Mouse (Mus musculus): ENCODE measurements around the gene Lrrc23. TPM values are rescaled to one million over a fixed set of nuclear protein-coding genes. Genes with fewer than 3 reads are reported as not detected.

Gene Lrrc23
- polyA plus RNA-seq, 1 experiment from 2014 or later: 4.1 TPM

GRCm38 (mm10) chr6:124787722-124788121 lies 8.2 kb upstream of the Lrrc23 start:
- no peaks in the 10 kb centered on the region for H3K36me3 ChIP-seq (ENCODE audit: control insufficient read depth, insufficient read depth, low read length)
- H3K9ac ChIP-seq (ENCODE audit: low read depth, low read length): no peak overlapping the region
- H3K27ac ChIP-seq (ENCODE audit: low read depth, low read length): no peak overlapping the region
- H3K4me1 ChIP-seq (replicated peaks; ENCODE audit: control insufficient read depth, insufficient read depth, low read length): no peaks in the 10 kb centered on the region; the same call in 1 of the 2 replicates
- ATAC-seq (ENCODE audit: low FRiP score): no peak
- DNase-seq (ENCODE audit: low spot score): no peak
- H3K4me2 ChIP-seq (replicated peaks; ENCODE audit: low read depth, low read length): no peak overlapping the region
- no peaks in the 10 kb centered on the region for H3K27me3 ChIP-seq (ENCODE audit: control insufficient read depth, insufficient read depth, low read length)
- H3K9me3 ChIP-seq (ENCODE audit: control insufficient read depth, low read length): no peaks in the 10 kb centered on the region
- H3K4me3 ChIP-seq (ENCODE audit: low read depth, low read length): no peak overlapping the region
- WGBS: 78% methylated on average over 10 of the region's 10 CpGs

- Histone ChIP-seq H3K36me3 (ENCODE audit: control insufficient read depth, insufficient read depth, low read length) (no peaks in the 10 kb centered on the region), H3K4me3 (ENCODE audit: low read depth, low read length) (no peak overlapping the region), H3K4me1 (replicated peaks; ENCODE audit: control insufficient read depth, insufficient read depth, low read length) (no peaks in the 10 kb centered on the region; the same call in 1 of the 2 replicates), H3K27me3 (ENCODE audit: control insufficient read depth, insufficient read depth, low read length) (no peaks in the 10 kb centered on the region), H3K9me3 (ENCODE audit: control insufficient read depth, low read length) (no peaks in the 10 kb centered on the region), H3K4me2 (replicated peaks; ENCODE audit: low read depth, low read length) (no peak overlapping the region), H3K9ac (ENCODE audit: low read depth, low read length) (no peak overlapping the region), H3K27ac (ENCODE audit: low read depth, low read length) (no peak overlapping the region)
- 63% methylated on average over 8 of the region's 8 CpGs for WGBS
- no peak for ATAC-seq (ENCODE audit: low FRiP score)
- no peak for DNase-seq (ENCODE audit: low spot score)
Observed at GRCm38 (mm10) chr6:124786756-124787420, 7.4 kb upstream of the Lrrc23 start.

GRCm38 (mm10) chr6:124782436-124782835 lies 2.9 kb upstream of the Lrrc23 start:
- no peaks in the 10 kb centered on the region for H3K36me3 ChIP-seq (ENCODE audit: control insufficient read depth, insufficient read depth, low read length)
- H3K4me2 ChIP-seq (replicated peaks; ENCODE audit: low read depth, low read length): no peak overlapping the region
- H3K9me3 ChIP-seq (ENCODE audit: control insufficient read depth, low read length): no peaks in the 10 kb centered on the region
- H3K9ac ChIP-seq (ENCODE audit: low read depth, low read length): no peak overlapping the region
- H3K27me3 ChIP-seq (ENCODE audit: control insufficient read depth, insufficient read depth, low read length): no peaks in the 10 kb centered on the region; the same call in 1 of the 2 replicates
- no peak overlapping the region; the same call in 1 of the 2 replicates for H3K4me3 ChIP-seq (ENCODE audit: low read depth, low read length)
- H3K4me1 ChIP-seq (replicated peaks; ENCODE audit: control insufficient read depth, insufficient read depth, low read length): no peaks in the 10 kb centered on the region; the same call in 1 of the 2 replicates
- peak; percentile 33 for DNase-seq (ENCODE audit: low spot score)
- no peak for ATAC-seq (ENCODE audit: low FRiP score)
- 21% methylated on average over 6 of the region's 6 CpGs for WGBS
- H3K27ac ChIP-seq (ENCODE audit: low read depth, low read length): no peak overlapping the region

GRCm38 (mm10) chr6:124780917-124781316 lies 1.4 kb upstream of the Lrrc23 start:
- ATAC-seq (ENCODE audit: low FRiP score): no peak
- Histone ChIP-seq H3K9ac (ENCODE audit: low read depth, low read length) (no peak overlapping the region), H3K9me3 (ENCODE audit: control insufficient read depth, low read length) (no peaks in the 10 kb centered on the region), H3K4me3 (ENCODE audit: low read depth, low read length) (no peak overlapping the region), H3K36me3 (ENCODE audit: control insufficient read depth, insufficient read depth, low read length) (no peaks in the 10 kb centered on the region), H3K4me2 (replicated peaks; ENCODE audit: low read depth, low read length) (no peak overlapping the region), H3K4me1 (replicated peaks; ENCODE audit: control insufficient read depth, insufficient read depth, low read length) (no peaks in the 10 kb centered on the region; the same call in 1 of the 2 replicates), H3K27me3 (ENCODE audit: control insufficient read depth, insufficient read depth, low read length) (no peaks in the 10 kb centered on the region; the same call in 1 of the 2 replicates), H3K27ac (ENCODE audit: low read depth, low read length) (no peak overlapping the region)
- WGBS: 92% methylated on average over 7 of the region's 7 CpGs
- no peak for DNase-seq (ENCODE audit: low spot score)

GRCm38 (mm10) chr6:124779984-124780416 lies 473 bp upstream of the Lrrc23 start:
- Histone ChIP-seq H3K27me3 (ENCODE audit: control insufficient read depth, insufficient read depth, low read length) (no peaks in the 10 kb centered on the region; the same call in 1 of the 2 replicates), H3K4me2 (replicated peaks; ENCODE audit: low read depth, low read length) (peak overlapping the region; percentile 49), H3K27ac (ENCODE audit: low read depth, low read length) (no peak overlapping the region), H3K9ac (ENCODE audit: low read depth, low read length) (no peak overlapping the region), H3K36me3 (ENCODE audit: control insufficient read depth, insufficient read depth, low read length) (no peaks in the 10 kb centered on the region), H3K9me3 (ENCODE audit: control insufficient read depth, low read length) (no peaks in the 10 kb centered on the region), H3K4me3 (ENCODE audit: low read depth, low read length) (peak overlapping the region; percentile 23), H3K4me1 (replicated peaks; ENCODE audit: control insufficient read depth, insufficient read depth, low read length) (no peaks in the 10 kb centered on the region; the same call in 1 of the 2 replicates)
- WGBS: 3% methylated on average over 10 of the region's 10 CpGs
- peak; percentile 36; the same call in 1 of the 2 replicates for ATAC-seq (ENCODE audit: low FRiP score)
- DNase-seq (ENCODE audit: low spot score): no peak

GRCm38 (mm10) chr6:124770511-124770910 lies 9.0 kb downstream of the Lrrc23 start:
- Histone ChIP-seq H3K27me3 (ENCODE audit: control insufficient read depth, insufficient read depth, low read length) (peaks cover 2% of the 10 kb centered on the region; the same call in 1 of the 2 replicates), H3K9ac (ENCODE audit: low read depth, low read length) (no peak overlapping the region), H3K4me1 (replicated peaks; ENCODE audit: control insufficient read depth, insufficient read depth, low read length) (no peaks in the 10 kb centered on the region; the same call in 1 of the 2 replicates), H3K4me2 (replicated peaks; ENCODE audit: low read depth, low read length) (no peak overlapping the region), H3K4me3 (ENCODE audit: low read depth, low read length) (no peak overlapping the region), H3K36me3 (ENCODE audit: control insufficient read depth, insufficient read depth, low read length) (no peaks in the 10 kb centered on the region), H3K27ac (ENCODE audit: low read depth, low read length) (no peak overlapping the region), H3K9me3 (ENCODE audit: control insufficient read depth, low read length) (no peaks in the 10 kb centered on the region)
- no peak for DNase-seq (ENCODE audit: low spot score)
- 82% methylated on average over 15 of the region's 15 CpGs for WGBS
- ATAC-seq (ENCODE audit: low FRiP score): no peak

- Histone ChIP-seq H3K36me3 (ENCODE audit: control insufficient read depth, insufficient read depth, low read length) (no peaks in the 10 kb centered on the region), H3K4me1 (replicated peaks; ENCODE audit: control insufficient read depth, insufficient read depth, low read length) (no peaks in the 10 kb centered on the region; the same call in 1 of the 2 replicates), H3K4me3 (ENCODE audit: low read depth, low read length) (no peak overlapping the region; the same call in 1 of the 2 replicates), H3K4me2 (replicated peaks; ENCODE audit: low read depth, low read length) (peak overlapping the region; percentile 51), H3K9ac (ENCODE audit: low read depth, low read length) (no peak overlapping the region), H3K27ac (ENCODE audit: low read depth, low read length) (no peak overlapping the region), H3K9me3 (ENCODE audit: control insufficient read depth, low read length) (no peaks in the 10 kb centered on the region), H3K27me3 (ENCODE audit: control insufficient read depth, insufficient read depth, low read length) (peaks cover 2% of the 10 kb centered on the region; the same call in 1 of the 2 replicates)
- no peak for DNase-seq (ENCODE audit: low spot score)
- WGBS: 66% methylated on average over 7 of the region's 7 CpGs
- no peak for ATAC-seq (ENCODE audit: low FRiP score)
Observed at GRCm38 (mm10) chr6:124770013-124770412, 9.5 kb downstream of the Lrrc23 start.

- H3K27me3 ChIP-seq (ENCODE audit: control insufficient read depth, insufficient read depth, low read length): peaks cover 2% of the 10 kb centered on the region; the same call in 1 of the 2 replicates
- peak within 1 kb of the TSS; percentile 35 for H3K4me3 ChIP-seq (ENCODE audit: low read depth, low read length)
- H3K9ac ChIP-seq (ENCODE audit: low read depth, low read length): peak within 1 kb of the TSS; percentile 46
- peak within 1 kb of the TSS; percentile 51 for H3K4me2 ChIP-seq (replicated peaks; ENCODE audit: low read depth, low read length)
- ATAC-seq (ENCODE audit: low FRiP score): peak; percentile 81
- peak; percentile 68 for DNase-seq (ENCODE audit: low spot score)
- H3K27ac ChIP-seq (ENCODE audit: low read depth, low read length): no peak within 1 kb of the TSS
- H3K4me1 ChIP-seq (replicated peaks; ENCODE audit: control insufficient read depth, insufficient read depth, low read length): no peaks in the 10 kb centered on the region; the same call in 1 of the 2 replicates
- H3K9me3 ChIP-seq (ENCODE audit: control insufficient read depth, low read length): no peaks in the 10 kb centered on the region
- H3K36me3 ChIP-seq (ENCODE audit: control insufficient read depth, insufficient read depth, low read length): no peaks in the 10 kb centered on the region
- 1% methylated on average over 42 of the region's 54 CpGs for WGBS
Observed at GRCm38 (mm10) chr6:124769101-124769765, 10.3 kb downstream of the Lrrc23 start, which contains the start of gene Eno2. Gene Eno2 (minus strand): TSS chr6:124769673.
